15 mouse cellular contexts compared by ENCODE assay signal in the genomic region with DNA sequence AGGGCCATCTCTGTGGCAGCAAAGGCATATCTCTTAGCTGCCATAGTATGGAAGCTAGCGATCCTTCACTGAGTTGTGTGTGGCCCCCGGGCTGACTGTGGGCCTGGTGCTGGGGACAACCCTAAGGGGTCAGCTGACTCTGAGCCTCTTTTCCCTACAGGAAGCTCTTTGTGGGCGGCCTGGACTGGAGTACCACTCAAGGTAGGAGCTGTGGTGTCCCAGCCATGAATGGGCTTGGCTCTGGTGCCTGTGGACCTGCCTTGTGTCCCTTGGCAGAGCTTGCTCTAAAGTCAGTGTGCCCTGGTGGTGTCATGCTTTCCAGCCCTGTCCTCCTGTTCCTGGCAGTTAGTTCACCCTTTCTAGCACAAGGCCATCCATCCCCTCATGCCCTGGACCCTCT. TPM values are rescaled to one million over a fixed set of nuclear protein-coding genes. Genes with fewer than 3 reads are reported as not detected.
DNase-seq lines count a peak whose midpoint lies in the region; ATAC-seq and TF ChIP-seq lines count a peak whose summit lies in the region.
"Had no signal": no experiment of that assay in that cellular context is flagged by ENCODE, and none has a peak within 500 bp of the region (broad histone marks: within the 10 kb centered on the region; RNA-seq: fewer than 3 reads in every experiment).

No protein-coding gene starts in this region.

- no peak for TF ChIP-seq CTCF in intestine, postnatal 0 days (IDR thresholded peaks at IDR 0.05; ENCODE audit: low read depth)

- H3K9ac ChIP-seq in hindbrain, embryonic 16.5 days (ENCODE audit: low read depth, low read length): no peak overlapping the region
- H3K9ac ChIP-seq in intestine, postnatal 0 days (ENCODE audit: low read depth, low read length): no peak overlapping the region
- H3K9ac ChIP-seq: lung, embryonic 14.5 days; neural tube, embryonic 12.5 days; stomach, embryonic 15.5 days had no signal

- H3K27ac ChIP-seq in hindbrain, embryonic 10.5 days: no peak overlapping the region
- no peak overlapping the region for H3K27ac ChIP-seq in hindbrain, embryonic 16.5 days (ENCODE audit: low read depth, low read length)
- peak overlapping the region; percentile 23; the same call in 1 of the 2 replicates for H3K27ac ChIP-seq in intestine, postnatal 0 days (ENCODE audit: low read depth, low read length)
- H3K27ac ChIP-seq: neural tube, embryonic 12.5 days; stomach, embryonic 15.5 days had no signal

- no peak for DNase-seq in hindbrain, embryonic 10.5 days (ENCODE audit: low spot score)
- peak; percentile 61 to 72 for DNase-seq in lung, adult 18-20 months
- DNase-seq in lung, postnatal 10 days: no peak
- DNase-seq in lung, postnatal 4 days: peak; percentile 32 to 70
- no peak for DNase-seq in cerebellum, adult 9-11 months
- DNase-seq: cerebellum, postnatal 25 days; lung, embryonic 14.5 days; spleen, adult 18-20 months; thymus, adult 2 months had no signal

- ATAC-seq in hindbrain, embryonic 16.5 days: no peak
- no peak for ATAC-seq in intestine, postnatal 0 days
- ATAC-seq: forebrain, embryonic 14.5 days had no signal

- peak overlapping the region; percentile 9; the same call in 1 of the 2 replicates for H3K4me3 ChIP-seq in hindbrain, embryonic 10.5 days
- no peak overlapping the region for H3K4me3 ChIP-seq in hindbrain, embryonic 16.5 days (ENCODE audit: low read length)
- no peak overlapping the region for H3K4me3 ChIP-seq in intestine, postnatal 0 days (ENCODE audit: low read depth, low read length)
- H3K4me3 ChIP-seq: neural tube, embryonic 12.5 days; stomach, embryonic 15.5 days had no signal

- H3K9me3 ChIP-seq in hindbrain, embryonic 10.5 days: no peaks in the 10 kb centered on the region
- no peaks in the 10 kb centered on the region for H3K9me3 ChIP-seq in hindbrain, embryonic 16.5 days (ENCODE audit: control insufficient read depth, low read length)
- H3K9me3 ChIP-seq in intestine, postnatal 0 days (ENCODE audit: control insufficient read depth): no peaks in the 10 kb centered on the region
- H3K9me3 ChIP-seq: neural tube, embryonic 12.5 days; stomach, embryonic 15.5 days had no signal

- peaks cover 94% of the 10 kb centered on the region for H3K36me3 ChIP-seq in hindbrain, embryonic 10.5 days
- peaks cover 22% of the 10 kb centered on the region for H3K36me3 ChIP-seq in hindbrain, embryonic 16.5 days (ENCODE audit: control insufficient read depth, insufficient read depth, low read length)
- H3K36me3 ChIP-seq in intestine, postnatal 0 days (ENCODE audit: control insufficient read depth, insufficient read depth): peaks cover 50% of the 10 kb centered on the region

- H3K4me2 ChIP-seq in hindbrain, embryonic 16.5 days (ENCODE audit: low read length): no peak overlapping the region
- 0 out of 2 replicates have a peak overlapping the region, but pooled peaks have one; percentile 7 for H3K4me2 ChIP-seq in intestine, postnatal 0 days (replicated peaks; ENCODE audit: low read depth)
- H3K4me2 ChIP-seq: lung, embryonic 14.5 days; midbrain, embryonic 11.5 days; neural tube, embryonic 12.5 days; stomach, embryonic 15.5 days had no signal

- peaks cover 30% of the 10 kb centered on the region for H3K4me1 ChIP-seq in hindbrain, embryonic 10.5 days (replicated peaks)
- peaks cover 23% of the 10 kb centered on the region for H3K4me1 ChIP-seq in hindbrain, embryonic 16.5 days (ENCODE audit: control insufficient read depth, insufficient read depth, low read depth, low read length)
- 0 out of 2 replicates have a peak, but pooled peaks cover 6% of the 10 kb centered on the region for H3K4me1 ChIP-seq in intestine, postnatal 0 days (replicated peaks; ENCODE audit: control insufficient read depth, insufficient read depth, low read length)

- 88% methylated on average over 3 of the region's 3 CpGs for WGBS in hindbrain, embryonic 10.5 days
- 85% methylated on average over 3 of the region's 3 CpGs for WGBS in hindbrain, embryonic 16.5 days
- WGBS in intestine, postnatal 0 days: 77% methylated on average over 3 of the region's 3 CpGs

- H3K27me3 ChIP-seq in hindbrain, embryonic 10.5 days (ENCODE audit: insufficient read depth, poor library complexity, severe bottlenecking): no peaks in the 10 kb centered on the region
- H3K27me3 ChIP-seq in hindbrain, embryonic 16.5 days (replicated peaks; ENCODE audit: control insufficient read depth, insufficient read depth, low read length): no peaks in the 10 kb centered on the region
- no peaks in the 10 kb centered on the region for H3K27me3 ChIP-seq in intestine, postnatal 0 days (replicated peaks; ENCODE audit: control insufficient read depth, insufficient read depth, low read length)
- H3K27me3 ChIP-seq: neural tube, embryonic 12.5 days; stomach, embryonic 15.5 days had no signal

RNA-seq across cellular contexts. Expression of a gene that starts 12.6 kb away (rescaled TPM):
- polyA plus RNA-seq in hindbrain, embryonic 10.5 days (2016; fragmentation: Nextera tagmentation; extraction: Ambion mirVana): 51.0 and 51.2 TPM in 2 replicates
- polyA plus RNA-seq in hindbrain, embryonic 16.5 days (2015; fragmentation: Nextera tagmentation; extraction: Ambion mirVana): 38.4 and 38.5 TPM in 2 replicates
- 26.6 and 29.0 TPM in 2 replicates for polyA plus RNA-seq in intestine, postnatal 0 days (2015; fragmentation: Nextera tagmentation; extraction: Ambion mirVana)

RNA-seq across cellular contexts. Expression of a gene that starts 13.0 kb away (rescaled TPM):
- polyA plus RNA-seq in hindbrain, embryonic 10.5 days (2016; fragmentation: Nextera tagmentation; extraction: Ambion mirVana): 38.3 and 45.1 TPM in 2 replicates
- polyA plus RNA-seq in hindbrain, embryonic 16.5 days (2015; fragmentation: Nextera tagmentation; extraction: Ambion mirVana): 31.8 and 32.6 TPM in 2 replicates
- 30.1 and 37.2 TPM in 2 replicates for polyA plus RNA-seq in intestine, postnatal 0 days (2015; fragmentation: Nextera tagmentation; extraction: Ambion mirVana)

RNA-seq across cellular contexts. Expression of a gene that starts 18.4 kb away (rescaled TPM):
- 971 and 1,039 TPM in 2 replicates for polyA plus RNA-seq in hindbrain, embryonic 10.5 days (2016; fragmentation: Nextera tagmentation; extraction: Ambion mirVana)
- polyA plus RNA-seq in hindbrain, embryonic 16.5 days (2015; fragmentation: Nextera tagmentation; extraction: Ambion mirVana): 491 and 527 TPM in 2 replicates
- polyA plus RNA-seq in intestine, postnatal 0 days (2015; fragmentation: Nextera tagmentation; extraction: Ambion mirVana): 708 and 727 TPM in 2 replicates

RNA-seq across cellular contexts. Expression of a gene that starts 21.9 kb away (rescaled TPM):
- polyA plus RNA-seq in hindbrain, embryonic 10.5 days (2016; fragmentation: Nextera tagmentation; extraction: Ambion mirVana): 30.4 and 86.1 TPM in 2 replicates
- 139 and 149 TPM in 2 replicates for polyA plus RNA-seq in hindbrain, embryonic 16.5 days (2015; fragmentation: Nextera tagmentation; extraction: Ambion mirVana)
- polyA plus RNA-seq in intestine, postnatal 0 days (2015; fragmentation: Nextera tagmentation; extraction: Ambion mirVana): 1.1 and 1.6 TPM in 2 replicates

RNA-seq across cellular contexts. Expression of a gene that starts 24.9 kb away (rescaled TPM):
- 303 and 313 TPM in 2 replicates for polyA plus RNA-seq in hindbrain, embryonic 10.5 days (2016; fragmentation: Nextera tagmentation; extraction: Ambion mirVana)
- polyA plus RNA-seq in hindbrain, embryonic 16.5 days (2015; fragmentation: Nextera tagmentation; extraction: Ambion mirVana): 349 and 361 TPM in 2 replicates
- 584 and 605 TPM in 2 replicates for polyA plus RNA-seq in intestine, postnatal 0 days (2015; fragmentation: Nextera tagmentation; extraction: Ambion mirVana)

Comparison
In these comparisons a context has a peak if more than half of its experiments do, and no peak if none do; other contexts are left out.
1. DNase-seq: peak in lung, adult 18-20 months (2 of 2) and lung, postnatal 4 days (2 of 2); none in hindbrain, embryonic 10.5 days (single experiment), lung, postnatal 10 days (single experiment) and cerebellum, adult 9-11 months (single experiment).